Mouse (Mus musculus): ENCODE results near the gene Dpf1. TPM values are rescaled to one million over a fixed set of nuclear protein-coding genes. Genes with fewer than 3 reads are reported as not detected.
A peak's percentile ranks its signal among the peaks of the same experiment; 100 is the strongest.

Gene Dpf1
- 1 to 10 TPM in 1 of 2 experiments, under 1 TPM in 1; 0.45 to 2.1 TPM for total RNA-seq (2021)

DNA sequence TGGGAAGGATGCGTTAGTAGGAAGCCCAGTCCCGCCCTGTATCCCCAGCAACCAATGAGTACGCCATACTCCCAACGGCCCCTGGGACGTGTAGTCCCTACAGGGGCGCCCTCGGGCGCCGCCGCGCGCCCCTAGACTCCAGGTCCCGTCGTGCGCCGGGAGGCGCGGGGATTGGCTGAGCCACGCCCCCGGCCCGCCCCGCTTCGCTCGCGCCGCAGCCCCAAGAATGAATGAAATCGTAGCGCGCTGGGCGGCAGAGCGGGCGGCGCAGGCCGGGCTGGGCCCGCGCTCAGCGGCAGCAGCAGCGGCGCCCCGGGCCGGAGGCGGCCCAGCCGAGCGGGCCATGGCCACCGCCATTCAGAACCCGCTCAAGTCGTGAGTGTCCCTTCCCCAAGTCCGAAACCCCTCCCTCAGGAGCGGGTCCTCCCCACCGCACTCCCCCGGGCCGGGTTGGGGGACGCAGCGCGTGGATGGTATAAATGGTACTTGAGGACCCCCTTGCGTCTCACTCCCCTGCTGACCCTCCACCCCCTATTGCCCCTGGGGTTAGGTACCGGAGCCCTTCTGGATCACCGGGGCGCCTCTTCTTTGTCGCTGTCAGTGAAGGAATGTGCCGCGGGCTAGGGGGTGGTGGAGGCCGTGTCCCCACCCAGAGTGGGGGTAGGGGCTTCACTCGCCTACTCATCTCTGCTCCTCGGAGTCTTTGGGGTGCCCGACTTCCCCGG, at the start of gene Dpf1:
TSS of gene Dpf1 (plus strand) at position 214 of the 725 bp plus-strand sequence.
- intact Hi-C loops (cut with DNase I) = no loop called here
- DNase-seq = peak; percentile 81 to 83

DNA sequence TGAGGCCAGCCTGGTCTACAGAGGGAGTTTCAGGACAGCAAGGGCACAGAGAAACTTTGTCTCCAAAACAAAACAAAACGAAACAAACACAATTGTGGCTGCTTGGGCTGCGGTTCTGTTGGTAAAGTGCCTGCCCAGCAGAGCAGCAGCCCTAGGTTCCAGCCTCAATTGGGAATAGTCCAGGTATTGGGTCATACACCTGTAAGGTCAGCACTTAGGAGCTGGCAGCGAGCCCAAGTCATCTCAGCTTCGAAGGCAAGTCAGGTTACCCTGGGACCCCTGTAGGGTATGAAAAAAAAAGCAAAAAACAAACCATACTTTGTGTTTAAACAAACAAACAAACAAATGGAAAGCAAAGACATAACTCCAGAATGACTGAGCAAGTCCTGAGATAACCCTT, 47.9 kb upstream of the Dpf1 start:
- intact Hi-C loops (cut with DNase I) = no loop called here
- DNase-seq = no peak

DNA sequence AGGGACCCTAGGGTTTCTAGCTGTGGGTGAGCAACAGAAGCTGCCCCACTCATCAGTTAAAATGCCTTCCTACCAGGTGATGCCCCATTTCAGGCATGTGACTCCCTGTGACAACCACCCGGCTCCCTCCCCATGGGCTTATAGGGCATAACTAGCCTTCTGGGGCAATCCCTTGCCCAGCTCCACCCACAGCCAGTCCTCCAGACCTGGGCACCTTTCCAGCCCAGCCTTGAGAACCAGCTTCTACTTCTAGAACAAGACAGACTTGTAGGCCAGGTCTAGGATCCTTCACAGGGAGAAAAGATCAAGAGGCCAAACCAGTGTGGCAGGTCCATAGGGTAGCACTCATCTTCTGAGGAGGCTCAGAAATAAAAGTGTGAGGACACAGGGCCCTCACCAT, 46.4 kb upstream of the Dpf1 start:
- intact Hi-C loops (cut with DNase I) = no loop called here
- no peak for DNase-seq

DNA sequence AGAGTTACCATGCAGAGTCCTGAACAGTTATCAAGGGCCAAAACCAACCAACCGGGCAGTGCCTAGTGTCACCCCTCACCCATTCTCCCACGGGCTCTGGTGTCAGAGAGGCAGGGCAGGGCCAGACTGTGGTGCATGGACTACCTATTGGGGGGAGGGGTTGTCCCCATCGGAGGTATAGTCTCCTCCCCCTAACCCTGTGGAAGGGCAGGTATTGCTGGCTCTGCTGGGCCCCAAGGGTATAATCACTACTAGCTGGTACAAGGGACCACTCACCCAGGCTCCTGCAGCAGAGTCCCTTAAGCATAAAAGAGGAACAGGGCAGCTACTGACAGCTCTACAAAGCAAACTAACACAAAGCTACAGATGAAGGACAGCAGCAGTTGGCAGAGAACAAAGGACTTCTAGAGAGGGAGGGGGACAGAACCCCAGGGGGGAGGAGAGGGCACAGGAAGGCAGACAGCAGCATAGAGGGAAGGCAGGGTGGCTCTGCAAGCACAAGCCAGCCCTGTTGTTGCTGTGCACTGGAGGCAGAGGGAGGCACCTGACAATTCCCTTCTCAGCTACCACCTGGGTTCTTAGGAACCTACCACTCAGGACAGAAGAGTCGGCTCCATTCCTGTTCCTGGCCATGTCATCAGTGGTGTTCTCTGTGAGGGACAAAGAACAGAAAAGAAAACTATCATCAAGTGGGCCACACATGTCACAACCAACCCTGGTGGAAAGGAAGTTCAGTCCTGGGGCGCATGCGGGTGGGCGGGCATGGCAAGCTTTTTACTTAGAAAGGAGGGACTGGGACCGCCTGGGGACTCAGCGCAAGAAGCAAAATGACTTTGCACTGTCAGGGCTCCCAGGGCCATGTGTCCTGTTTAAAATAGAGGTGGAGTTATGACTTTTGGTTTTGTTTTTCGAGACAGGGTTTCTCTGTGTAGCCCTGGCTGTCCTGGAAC, 43.7 kb upstream of the Dpf1 start:
- DNase-seq = no peak
- intact Hi-C loops (cut with DNase I) = no loop called here

DNA sequence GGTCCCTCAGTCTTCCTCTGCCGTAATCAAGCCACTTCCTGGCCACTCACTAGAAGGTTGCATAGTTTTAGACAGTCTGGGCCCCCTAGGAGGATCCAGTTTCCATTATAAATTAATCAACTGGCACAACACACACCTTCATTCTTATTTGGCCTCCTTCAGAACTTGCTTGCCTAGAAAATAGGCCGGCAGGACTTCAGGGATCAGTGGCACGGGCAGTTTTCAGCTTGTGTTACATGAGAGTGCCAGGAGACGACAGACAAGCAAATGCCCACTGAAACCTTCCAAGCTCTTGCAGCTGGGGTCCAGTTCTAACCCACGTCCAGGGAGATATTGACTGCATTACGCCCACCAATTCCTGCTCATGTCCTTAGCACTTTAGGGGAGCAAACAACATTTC, 41.6 kb upstream of the Dpf1 start:
- no peak for DNase-seq
- intact Hi-C loops (cut with DNase I) = no loop called here

DNA sequence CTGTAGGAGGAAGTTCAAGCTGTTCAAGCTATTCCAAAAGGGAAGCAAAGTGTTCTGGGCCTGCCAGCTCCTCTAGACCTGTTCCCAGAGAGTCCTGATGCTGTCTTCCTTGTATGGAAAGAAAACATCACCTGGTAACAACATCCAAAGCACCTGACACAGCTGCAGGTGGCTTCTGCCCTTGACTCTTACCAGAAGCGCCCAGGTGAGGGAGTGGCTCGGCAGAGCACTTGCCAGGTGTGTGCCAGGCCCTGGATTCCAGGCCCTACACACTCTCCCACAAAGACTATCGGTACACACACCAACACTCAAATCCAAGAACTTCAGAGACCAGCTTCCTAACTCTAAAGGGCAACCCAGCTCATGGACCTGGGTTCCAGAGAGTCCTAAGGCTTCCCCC, 39.9 kb upstream of the Dpf1 start:
- no peak for DNase-seq
- intact Hi-C loops (cut with DNase I) = no loop called here

DNA sequence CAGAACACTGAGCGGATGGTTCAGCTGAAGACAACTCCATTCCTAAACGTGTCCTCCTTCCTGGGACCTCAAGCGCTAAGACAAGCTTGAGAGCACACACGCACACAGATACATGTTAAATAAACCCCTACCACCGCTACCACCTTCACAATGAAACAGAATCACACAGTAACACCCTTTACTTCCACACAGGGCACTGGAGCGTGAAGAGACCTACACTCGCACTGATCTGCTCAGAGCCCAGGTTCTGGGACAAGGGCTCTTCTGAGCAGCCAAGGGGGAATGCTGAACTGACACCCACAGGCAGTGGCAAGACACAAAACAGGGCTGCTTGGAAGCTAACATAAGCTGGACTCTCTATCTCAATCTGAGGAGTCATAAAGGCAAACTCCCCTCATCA, 38.1 kb upstream of the Dpf1 start:
- intact Hi-C loops (cut with DNase I) = no loop called here
- no peak for DNase-seq

DNA sequence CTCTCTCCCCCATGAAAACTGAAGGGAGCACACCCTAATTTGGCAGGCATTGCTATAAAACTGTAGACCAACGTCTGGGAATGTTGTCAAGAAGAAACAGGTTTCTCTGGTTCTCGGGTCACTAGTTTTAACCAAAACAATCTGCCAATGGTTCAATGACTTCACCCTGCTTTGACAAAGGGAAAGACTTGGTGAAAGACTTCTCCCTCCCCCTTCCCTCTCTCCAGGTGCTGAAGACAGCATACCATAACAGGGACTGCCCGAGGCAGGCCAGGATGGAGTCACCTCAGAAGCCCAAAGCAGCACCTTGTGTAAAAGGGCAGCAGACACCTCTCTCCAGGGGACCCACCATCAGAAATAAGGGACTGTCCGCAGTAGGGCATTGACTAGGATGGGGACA, 36.8 kb upstream of the Dpf1 start:
- DNase-seq = no peak
- intact Hi-C loops (cut with DNase I) = no loop called here

DNA sequence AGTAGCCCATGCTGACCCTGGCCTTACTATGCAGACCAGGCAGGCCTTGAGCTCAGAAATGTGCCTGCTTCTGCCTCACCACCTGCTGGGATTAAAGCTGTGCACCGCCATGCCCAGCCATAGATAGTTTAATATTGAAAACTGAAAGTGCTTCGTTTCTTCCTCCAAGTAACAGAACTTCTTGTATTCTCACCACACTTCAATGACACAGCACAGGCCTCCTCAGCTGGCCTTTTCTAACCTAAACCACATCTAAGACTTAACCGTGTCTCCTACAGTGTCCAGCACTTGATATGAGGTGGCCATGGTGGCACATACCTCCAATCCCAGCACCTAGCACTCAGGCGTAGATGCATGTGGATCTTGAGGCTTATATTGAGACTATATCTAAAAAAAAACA, 33.3 kb upstream of the Dpf1 start:
- intact Hi-C loops (cut with DNase I) = no loop called here
- no peak for DNase-seq

DNA sequence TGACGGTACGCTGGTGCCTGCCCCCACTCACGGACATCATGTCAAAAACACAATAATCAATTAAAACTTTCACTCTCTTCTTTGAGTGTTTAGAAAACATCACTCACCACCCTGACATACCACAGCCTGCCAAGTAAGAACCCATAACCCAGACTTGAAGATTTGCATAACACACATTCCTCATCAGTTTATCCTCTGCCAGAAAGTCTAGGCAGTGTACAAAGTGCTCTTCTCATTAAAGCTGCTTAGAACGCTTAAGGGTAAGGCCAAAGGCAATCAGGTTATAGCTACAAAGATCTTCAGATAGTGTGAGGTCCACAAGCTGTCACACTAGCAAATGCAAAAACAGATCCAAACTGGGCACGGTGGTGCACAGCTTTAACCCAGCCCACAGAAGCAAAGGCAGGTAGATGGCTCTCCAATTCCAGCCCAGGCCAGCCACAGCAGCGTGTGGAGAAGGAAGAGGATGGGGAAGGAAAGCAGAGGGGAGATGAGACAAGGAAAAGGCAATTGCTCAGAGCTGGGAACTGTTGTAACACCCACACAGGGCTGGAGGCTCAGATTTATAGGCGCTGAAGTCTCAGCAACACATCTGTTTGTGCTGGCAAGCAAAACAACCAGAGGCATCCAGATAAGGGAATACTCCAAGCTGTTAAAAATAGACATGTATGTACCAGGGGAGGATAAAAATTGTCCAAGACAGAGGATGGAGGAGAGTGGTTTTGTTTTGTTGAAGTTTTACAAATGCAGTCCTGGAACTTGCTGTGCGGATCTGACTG, 31.9 kb upstream of the Dpf1 start:
- intact Hi-C loops (cut with DNase I) = no loop called here
- peak; percentile 48 to 54 for DNase-seq

DNA sequence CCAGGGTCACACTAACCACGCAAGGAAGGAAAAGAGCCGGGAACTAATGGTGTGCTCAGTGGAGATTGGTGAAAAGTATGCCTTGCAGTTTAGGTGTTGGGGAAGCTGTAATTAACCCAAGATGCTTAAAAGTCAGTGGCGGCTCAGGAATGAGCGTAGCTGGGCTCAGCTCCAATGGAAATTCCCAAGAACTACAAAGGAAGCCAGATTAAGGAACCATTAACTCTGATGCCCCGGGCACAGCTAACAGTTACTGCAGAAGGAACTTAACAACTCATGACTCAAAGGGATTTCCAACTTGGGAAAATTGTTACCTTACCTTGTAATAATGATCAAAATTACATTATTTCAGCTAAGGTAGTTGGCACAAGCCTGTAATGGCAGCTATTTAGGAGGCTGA, 27.0 kb upstream of the Dpf1 start:
- DNase-seq = no peak
- intact Hi-C loops (cut with DNase I) = no loop called here

DNA sequence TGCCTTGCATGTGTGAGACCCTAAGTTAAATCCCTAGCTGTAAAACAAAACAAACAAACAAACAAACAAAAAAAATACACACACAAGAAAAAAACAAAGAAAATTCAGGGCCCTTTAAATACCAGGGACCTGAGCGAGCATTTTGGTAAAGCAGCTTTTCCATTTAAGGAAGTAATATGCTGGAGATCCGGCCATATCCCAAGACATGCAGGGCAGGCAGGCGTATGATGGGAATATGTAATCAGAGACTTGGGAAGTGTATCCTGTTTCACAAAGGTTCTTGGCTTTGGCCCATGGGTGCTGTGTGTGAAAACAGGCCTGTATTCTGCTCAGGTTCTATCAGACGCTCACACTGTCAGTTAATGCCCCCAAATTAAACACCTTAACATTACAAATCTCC, 26.2 kb upstream of the Dpf1 start:
- intact Hi-C loops (cut with DNase I) = no loop called here
- DNase-seq = no peak

DNA sequence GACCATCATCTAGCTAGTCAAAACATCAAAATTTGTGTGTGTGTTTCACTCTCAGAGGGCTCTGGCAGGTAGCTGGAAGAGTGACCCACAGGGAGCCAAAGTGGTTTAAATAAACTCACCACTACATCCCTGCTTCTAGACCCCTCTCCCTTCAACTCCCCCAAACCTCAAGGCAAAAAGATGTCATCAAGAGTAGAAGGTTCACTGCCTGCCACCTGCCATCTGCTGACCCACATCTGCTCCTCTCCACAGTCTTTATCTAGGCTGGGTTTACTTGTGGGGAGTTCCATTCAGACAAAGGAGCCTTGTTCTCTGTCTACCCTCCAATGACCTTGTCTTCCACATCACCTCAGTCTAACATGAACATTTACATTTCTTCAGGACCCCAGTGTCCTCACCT, 24.5 kb upstream of the Dpf1 start:
- DNase-seq = no peak
- intact Hi-C loops (cut with DNase I) = no loop called here

DNA sequence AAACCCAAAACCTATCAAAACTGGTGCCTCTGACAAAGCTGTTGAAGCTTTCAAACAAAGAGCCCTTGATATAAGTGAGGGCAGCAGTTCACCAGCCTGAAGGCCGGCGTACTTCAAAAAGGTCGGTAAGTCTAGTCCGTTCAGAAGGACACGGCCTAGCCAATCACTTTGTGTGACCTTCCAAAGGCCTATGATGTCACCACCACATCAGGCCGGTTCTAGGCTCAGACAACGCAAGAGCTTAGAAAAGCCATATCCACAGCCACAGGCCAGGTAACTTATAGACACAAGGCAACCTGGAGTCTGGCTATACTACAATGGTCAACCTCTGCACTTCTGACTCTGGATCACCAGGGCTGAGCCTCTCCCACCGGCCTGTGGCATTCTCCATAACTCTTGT, 23.8 kb upstream of the Dpf1 start:
- intact Hi-C loops (cut with DNase I) = loop anchor here (5.0 kb wide), 1 partner anchor 33 kb away; the partner anchor contains the start of gene 2200002D01Rik
- no peak for DNase-seq

DNA sequence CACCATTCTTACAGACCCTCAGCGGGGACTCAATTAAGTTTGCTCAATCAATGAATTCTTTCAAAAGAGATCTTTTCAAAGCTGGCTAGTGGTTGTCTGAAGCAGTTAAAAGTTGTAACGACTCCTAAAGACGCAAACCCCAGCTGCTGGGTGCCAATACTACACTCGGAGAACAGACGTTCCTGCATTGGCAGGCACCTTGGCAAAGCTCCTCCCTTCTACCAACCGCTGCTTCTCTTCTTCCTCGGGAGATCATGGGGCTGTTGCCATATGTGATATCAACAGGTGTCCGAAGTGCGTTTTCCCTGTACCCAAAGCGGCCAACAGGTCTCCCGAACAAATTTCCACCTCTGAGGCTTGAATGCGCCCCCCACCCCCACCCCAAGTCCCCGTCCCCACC, 22.9 kb upstream of the Dpf1 start:
- intact Hi-C loops (cut with DNase I) = loop anchor here (5.0 kb wide), 1 partner anchor 34 kb away; the partner anchor contains the start of gene 2200002D01Rik
- peak; percentile 36 to 43 for DNase-seq

DNA sequence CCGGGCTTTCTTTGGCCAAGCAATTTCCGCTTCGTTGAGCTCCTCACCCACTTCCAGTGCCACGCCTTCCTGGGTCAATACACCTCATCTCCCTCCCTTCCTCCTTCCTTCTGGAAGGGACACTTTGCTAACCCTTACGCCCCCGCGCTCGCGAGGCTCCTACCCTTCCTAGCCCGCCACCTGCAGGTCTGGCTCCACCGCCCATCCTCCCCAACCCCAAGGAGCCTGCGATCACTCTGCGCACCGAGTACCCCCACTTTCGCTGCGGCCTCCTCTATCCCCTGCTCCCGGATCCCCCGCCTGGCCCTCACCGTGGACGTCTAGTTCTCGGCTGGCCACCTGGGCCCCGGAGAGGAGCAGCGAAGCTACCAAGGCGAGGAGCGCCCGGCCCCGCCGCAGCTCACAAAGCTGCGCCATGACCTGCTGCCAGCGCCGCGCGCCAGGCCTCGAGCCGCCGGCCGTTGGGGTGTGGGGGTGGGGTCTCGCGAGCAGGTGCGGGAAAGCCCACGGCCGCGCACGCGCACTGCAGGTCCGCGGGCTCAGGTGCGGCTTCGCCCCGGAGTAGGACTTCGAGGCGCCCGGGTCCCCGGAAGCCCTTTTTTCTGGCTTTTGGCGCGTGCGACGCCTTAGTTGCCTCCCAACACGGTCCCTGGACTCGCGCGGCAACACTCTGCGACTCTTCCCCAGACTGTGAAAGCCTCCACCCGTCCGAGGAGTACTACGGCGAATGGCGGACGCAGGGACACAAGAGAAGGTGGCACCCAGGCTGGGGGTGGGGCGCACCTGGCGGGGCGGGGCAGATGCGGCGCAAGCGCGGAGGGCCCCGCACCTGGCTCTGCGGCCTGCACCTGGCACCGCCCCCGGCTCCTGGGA, 22.3 kb upstream of the Dpf1 start, which contains the start of gene Spint2:
TSS of gene Spint2 (minus strand) at position 712 of the 873 bp plus-strand sequence.
- peak; percentile 64 to 69 for DNase-seq
- intact Hi-C loops (cut with DNase I) = loop anchor here (5.0 kb wide), 1 partner anchor 34 kb away; the partner anchor contains the start of gene 2200002D01Rik

DNA sequence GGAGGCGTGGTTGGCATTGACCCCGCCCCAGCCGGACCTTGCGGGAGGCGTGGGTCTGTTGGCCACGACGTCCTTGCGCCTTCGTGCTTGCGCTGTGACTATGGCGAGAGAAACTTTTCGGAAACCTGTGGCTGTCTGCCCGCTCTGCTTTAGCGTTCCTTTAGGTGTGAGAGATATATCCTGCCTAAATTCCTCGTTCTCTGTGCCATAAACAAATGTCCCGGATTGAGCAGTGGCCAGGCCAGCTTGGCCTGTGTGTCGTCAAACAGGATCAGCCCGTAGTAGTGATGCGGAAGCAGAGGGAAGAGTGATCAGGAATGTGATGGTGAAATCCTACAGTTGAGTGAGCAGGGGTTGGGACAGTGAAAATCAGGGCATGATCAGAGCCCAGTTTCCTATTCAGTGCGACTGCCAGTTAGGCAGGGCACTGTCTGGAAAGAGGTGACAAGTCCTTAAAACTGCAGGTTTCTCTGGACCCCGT, 21.6 kb upstream of the Dpf1 start:
- intact Hi-C loops (cut with DNase I) = loop anchor here (5.0 kb wide), 1 partner anchor 35 kb away; the partner anchor contains the start of gene 2200002D01Rik
- no peak for DNase-seq

DNA sequence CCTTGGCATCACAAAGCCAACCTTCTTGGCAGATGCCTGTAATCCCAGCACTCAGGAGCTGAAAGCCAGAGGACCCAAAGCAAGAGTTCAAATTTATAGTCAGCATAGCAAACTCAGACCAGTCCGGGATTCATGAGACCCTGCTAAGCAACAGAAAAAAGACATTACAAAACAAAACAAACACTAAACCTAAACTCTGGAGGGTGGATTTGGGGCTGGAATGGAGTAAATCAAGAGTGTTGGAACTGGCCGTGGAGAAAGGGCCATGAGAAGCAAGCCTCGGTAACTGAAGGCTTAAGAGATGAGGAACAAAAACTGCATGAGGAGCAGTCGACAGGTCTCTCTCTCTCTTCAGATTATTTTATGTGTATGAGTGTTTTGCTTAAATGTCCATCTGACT, 19.9 kb upstream of the Dpf1 start:
- no peak for DNase-seq
- intact Hi-C loops (cut with DNase I) = loop anchor here (5.0 kb wide), 1 partner anchor 37 kb away; the partner anchor contains the start of gene 2200002D01Rik

DNA sequence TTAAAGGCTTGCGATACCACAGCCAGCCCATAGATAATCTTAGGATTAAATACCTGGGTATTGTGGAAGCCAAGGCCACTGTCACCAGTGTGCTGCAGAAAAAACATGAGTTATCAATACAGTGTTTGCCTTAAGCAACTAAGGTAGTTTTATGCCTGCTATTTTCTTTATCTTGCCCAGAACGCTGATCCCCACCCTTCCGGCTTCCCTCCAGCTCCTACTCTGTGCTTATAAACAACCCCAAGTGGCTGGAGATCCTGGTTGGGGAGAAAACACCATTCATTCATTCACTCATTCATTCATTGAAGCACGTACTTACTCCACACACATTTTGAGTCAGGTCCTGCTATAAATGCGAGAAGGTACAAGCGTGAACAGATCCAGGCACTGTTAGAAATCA, 19.2 kb upstream of the Dpf1 start:
- no peak for DNase-seq
- intact Hi-C loops (cut with DNase I) = loop anchor here (5.0 kb wide), 1 partner anchor 37 kb away; the partner anchor contains the start of gene 2200002D01Rik

Data from heart, postnatal 10 days (tissue).